Mouse (Mus musculus) lung, postnatal 0 days (tissue): ENCODE measurements at regions not wholly inside any gene's neighbourhood (a gene's known extent, or its start where the extent isn't known, plus 50 kb on each side); places are given as distances from the start of the nearest gene placed in this dataset.

Source experiments
- ATAC-seq: fragments of 200-750 bp; cut with Nextera tagmentation; 2 replicates; pipeline ENCODE4 v1.8.0; 2017; ENCODE audit warnings: moderate library complexity
- DNase-seq: peaks from one replicate; pipeline ENCODE4 v3.0.0-alpha.2; 2016; ENCODE audit warnings: low spot score
- H3K27ac ChIP-seq: fragments of 300-500 bp; sonication (generic); 2 replicates; pipeline ENCODE4 v1.5.1; 2014; ENCODE audit warnings: antibody characterized with exemption, mild to moderate bottlenecking, low read length, mixed read lengths
- H3K27me3 ChIP-seq: fragments of 300-500 bp; sonication (generic); replicated peaks from 2 replicates; pipeline ENCODE4 v1.6.1; 2014; ENCODE audit warnings: low read length, mixed read lengths; ENCODE audit not compliant: insufficient read depth
- H3K36me3 ChIP-seq: fragments of 300-500 bp; sonication (generic); 2 replicates; pipeline ENCODE4 v1.6.1; 2014; ENCODE audit warnings: low read length, mixed read lengths; ENCODE audit not compliant: insufficient read depth
- H3K4me1 ChIP-seq: fragments of 300-500 bp; sonication (generic); 2 replicates; pipeline ENCODE4 v1.6.1; 2014; ENCODE audit warnings: antibody characterized with exemption, low read depth, low read length, mixed read lengths; ENCODE audit not compliant: insufficient read depth
- H3K4me2 ChIP-seq: fragments of 300-500 bp; sonication (generic); replicated peaks from 2 replicates; pipeline ENCODE4 v1.6.1; 2014; ENCODE audit warnings: low read depth, mild to moderate bottlenecking, low read length, moderate library complexity, mixed read lengths
- H3K4me3 ChIP-seq: fragments of 300-500 bp; sonication (generic); 2 replicates; pipeline ENCODE4 v1.5.1; 2014; ENCODE audit warnings: low read depth, low read length
- H3K9ac ChIP-seq: fragments of 300-500 bp; sonication (generic); replicated peaks from 2 replicates; pipeline ENCODE4 v1.6.1; 2014; ENCODE audit warnings: low read depth, mild to moderate bottlenecking
- H3K9me3 ChIP-seq: fragments of 300-500 bp; sonication (generic); 2 replicates; pipeline ENCODE4 v1.6.1; 2016; ENCODE audit warnings: low read length, mixed read lengths
- CTCF ChIP-seq: IDR thresholded peaks from 2 replicates; pipeline ENCODE4 v1.5.1; 2016; ENCODE audit warnings: antibody characterized with exemption, mild to moderate bottlenecking
- EP300 ChIP-seq: IDR thresholded peaks from 2 replicates; pipeline ENCODE4 v1.6.1; 2016; ENCODE audit warnings: antibody characterized with exemption, mild to moderate bottlenecking, control low read depth
- WGBS: fragments of 180-500 bp; shearing (Covaris S2); extraction: QIAGEN DNeasy Blood & Tissue Kit; methylation state at CpG from one replicate; pipeline ENCODE4 v1.1.7; 2014; 5-methylcytosine and 5-hydroxymethylcytosine counted together

GRCm38 (mm10) chr11:90808443-90808842, 120.3 kb upstream of the Tom1l1 start:
- Histone ChIP-seq H3K36me3 (no peaks in the 10 kb centered on the region), H3K27ac (no peak overlapping the region), H3K9me3 (no peaks in the 10 kb centered on the region), H3K4me1 (no peaks in the 10 kb centered on the region), H3K9ac (no peak overlapping the region), H3K4me3 (no peak overlapping the region), H3K27me3 (no peaks in the 10 kb centered on the region), H3K4me2 (no peak overlapping the region)
- WGBS: 59% methylated on average over 1 of the region's 1 CpGs
- no peak for ATAC-seq
- TF ChIP-seq CTCF: no peak
- TF ChIP-seq EP300: no peak
- no peak for DNase-seq

GRCm38 (mm10) chr11:90807343-90807742, 119.2 kb upstream of the Tom1l1 start:
- TF ChIP-seq EP300: no peak
- TF ChIP-seq CTCF: no peak
- ATAC-seq: no peak
- Histone ChIP-seq H3K9ac (no peak overlapping the region), H3K36me3 (no peaks in the 10 kb centered on the region), H3K4me3 (no peak overlapping the region), H3K27me3 (no peaks in the 10 kb centered on the region), H3K4me2 (no peak overlapping the region), H3K9me3 (no peaks in the 10 kb centered on the region), H3K4me1 (no peaks in the 10 kb centered on the region), H3K27ac (no peak overlapping the region)
- DNase-seq: no peak
- WGBS: 75% methylated on average over 5 of the region's 5 CpGs

- Histone ChIP-seq H3K4me1 (no peaks in the 10 kb centered on the region), H3K27me3 (no peaks in the 10 kb centered on the region), H3K4me3 (no peak overlapping the region), H3K9me3 (no peaks in the 10 kb centered on the region), H3K9ac (no peak overlapping the region), H3K27ac (no peak overlapping the region), H3K36me3 (no peaks in the 10 kb centered on the region), H3K4me2 (no peak overlapping the region)
- no peak for TF ChIP-seq EP300
- no peak for TF ChIP-seq CTCF
- ATAC-seq: no peak
- DNase-seq: no peak
- WGBS: 66% methylated on average over 7 of the region's 7 CpGs
Measured at GRCm38 (mm10) chr11:90802569-90803363, 114.6 kb upstream of the Tom1l1 start.

GRCm38 (mm10) chr11:90797577-90797976, 109.4 kb upstream of the Tom1l1 start:
- no peak for ATAC-seq
- Histone ChIP-seq H3K27me3 (no peaks in the 10 kb centered on the region), H3K27ac (no peak overlapping the region), H3K4me1 (no peaks in the 10 kb centered on the region), H3K36me3 (no peaks in the 10 kb centered on the region), H3K9ac (no peak overlapping the region), H3K4me3 (no peak overlapping the region), H3K9me3 (no peaks in the 10 kb centered on the region), H3K4me2 (no peak overlapping the region)
- no peak for DNase-seq
- TF ChIP-seq EP300 (no peak), CTCF (no peak)
- 80% methylated on average over 2 of the region's 2 CpGs for WGBS

- Histone ChIP-seq H3K27ac (no peak overlapping the region), H3K4me1 (no peaks in the 10 kb centered on the region), H3K9ac (no peak overlapping the region), H3K27me3 (no peaks in the 10 kb centered on the region), H3K9me3 (no peaks in the 10 kb centered on the region), H3K4me2 (no peak overlapping the region), H3K36me3 (no peaks in the 10 kb centered on the region), H3K4me3 (no peak overlapping the region)
- TF ChIP-seq CTCF: no peak
- TF ChIP-seq EP300: no peak
- 84% methylated on average over 8 of the region's 8 CpGs for WGBS
- no peak for ATAC-seq
- DNase-seq: no peak
Measured at GRCm38 (mm10) chr11:90783537-90783936, 95.4 kb upstream of the Tom1l1 start.

- WGBS: 41% methylated on average over 6 of the region's 6 CpGs
- Histone ChIP-seq H3K9ac (no peak overlapping the region), H3K27ac (no peak overlapping the region), H3K36me3 (no peaks in the 10 kb centered on the region), H3K27me3 (no peaks in the 10 kb centered on the region), H3K4me2 (no peak overlapping the region), H3K9me3 (no peaks in the 10 kb centered on the region), H3K4me1 (no peaks in the 10 kb centered on the region), H3K4me3 (no peak overlapping the region)
- DNase-seq (peak; percentile 19), ATAC-seq (no peak)
- peak; percentile 49 for TF ChIP-seq CTCF
- TF ChIP-seq EP300: no peak
Measured at GRCm38 (mm10) chr11:90782975-90783374, 94.8 kb upstream of the Tom1l1 start.
